Mouse (Mus musculus): Measurements from ENCODE around the gene Sv2c. TPM values are rescaled to one million over a fixed set of nuclear protein-coding genes. Genes with fewer than 3 reads are reported as not detected.
"Not testable (repeated sequence)": the region's sequence is repeated elsewhere in the genome, so short reads cannot be mapped to it uniquely, and the experiment has no call there.

Gene Sv2c
- under 1 TPM; 0.18 to 0.32 TPM for total RNA-seq (2021)
- long read RNA-seq, experiment 1: 0 reads
- long read RNA-seq, experiment 2: 0 reads

GRCm38 (mm10) chr13:96132401-96132816, at the start of gene Sv2c:
TSS of gene Sv2c (minus strand) at chr13:96132577.
- intact Hi-C loops (cut with DNase I): no loop called here
- no peak for DNase-seq

- intact Hi-C loops (cut with DNase I): no loop called here
- no peak for DNase-seq
These were observed 48.3 kb upstream of the Sv2c start for GRCm38 (mm10) chr13:96180671-96181161.

GRCm38 (mm10) chr13:96175591-96176212, 43.3 kb upstream of the Sv2c start:
- DNase-seq: peak; percentile 17 to 20
- intact Hi-C loops (cut with DNase I): no loop called here

- DNase-seq: no peak
- intact Hi-C loops (cut with DNase I): no loop called here
These were observed 41.3 kb upstream of the Sv2c start for GRCm38 (mm10) chr13:96173686-96174085.

GRCm38 (mm10) chr13:96172290-96172689, 39.9 kb upstream of the Sv2c start:
- intact Hi-C loops (cut with DNase I): no loop called here
- DNase-seq: no peak

DNA sequence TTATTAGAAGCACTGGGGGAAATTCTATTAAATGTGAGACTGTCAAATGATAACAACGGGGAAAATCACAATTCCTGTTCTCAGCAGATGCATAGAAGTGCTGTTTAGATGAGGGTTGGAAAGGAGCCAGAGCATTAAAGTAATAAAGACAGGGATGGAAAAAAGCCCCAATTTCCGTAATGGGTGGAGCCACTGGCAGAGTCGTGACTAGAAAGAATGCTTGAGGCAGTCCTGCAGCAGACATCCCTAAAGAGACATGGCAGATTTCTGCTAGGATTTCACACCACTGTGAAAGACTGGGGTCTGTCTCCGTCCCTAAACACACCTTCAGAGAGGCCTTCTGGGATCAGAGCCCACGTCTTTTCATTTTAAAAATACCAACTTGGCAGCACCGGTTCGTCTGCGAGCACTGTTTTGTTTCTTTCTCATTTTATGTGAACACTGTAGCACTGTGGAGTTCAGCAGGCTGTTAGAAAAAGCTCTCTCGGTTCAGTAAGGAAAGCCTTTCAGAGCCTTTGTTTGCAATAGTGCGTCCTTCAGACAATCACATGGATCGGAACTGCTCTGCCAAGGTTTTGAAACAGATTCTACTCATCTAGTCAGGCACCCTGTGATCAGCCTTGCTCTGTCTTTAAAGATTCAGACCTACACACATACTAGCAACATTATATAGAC, 36.8 kb upstream of the Sv2c start:
- intact Hi-C loops (cut with DNase I): no loop called here
- no peak for DNase-seq

- intact Hi-C loops (cut with DNase I): no loop called here
- DNase-seq: no peak
These were observed 34.2 kb upstream of the Sv2c start for GRCm38 (mm10) chr13:96166593-96166992.

GRCm38 (mm10) chr13:96133363-96134100, 1.2 kb upstream of the Sv2c start:
- no peak for DNase-seq
- intact Hi-C loops (cut with DNase I): no loop called here

GRCm38 (mm10) chr13:96132833-96133232, 456 bp upstream of the Sv2c start:
- no peak for DNase-seq
- intact Hi-C loops (cut with DNase I): no loop called here

- intact Hi-C loops (cut with DNase I): no loop called here
- no peak for DNase-seq
These were observed 466 bp downstream of the Sv2c start for GRCm38 (mm10) chr13:96131911-96132310.

DNA sequence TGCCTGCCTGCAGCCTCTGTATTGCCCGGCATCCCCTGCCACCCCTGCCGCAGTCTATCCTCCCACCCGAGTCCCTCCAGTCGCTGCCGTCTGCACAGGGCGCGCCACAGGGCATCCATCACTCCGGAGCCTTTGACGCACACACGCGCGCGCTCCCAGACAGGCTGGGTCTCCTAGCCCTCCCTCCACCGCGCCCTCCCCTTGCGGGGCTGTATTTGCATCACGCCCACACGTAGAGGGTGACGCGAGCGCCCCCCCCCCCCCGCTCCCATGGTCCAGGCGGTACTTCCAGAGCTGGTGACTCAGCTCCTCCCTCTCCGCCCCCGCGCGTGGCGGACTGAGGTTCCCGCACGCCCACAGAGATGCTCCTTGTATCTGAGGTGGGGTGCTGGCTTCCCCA, 1.3 kb downstream of the Sv2c start:
- intact Hi-C loops (cut with DNase I): no loop called here
- no peak for DNase-seq

DNA sequence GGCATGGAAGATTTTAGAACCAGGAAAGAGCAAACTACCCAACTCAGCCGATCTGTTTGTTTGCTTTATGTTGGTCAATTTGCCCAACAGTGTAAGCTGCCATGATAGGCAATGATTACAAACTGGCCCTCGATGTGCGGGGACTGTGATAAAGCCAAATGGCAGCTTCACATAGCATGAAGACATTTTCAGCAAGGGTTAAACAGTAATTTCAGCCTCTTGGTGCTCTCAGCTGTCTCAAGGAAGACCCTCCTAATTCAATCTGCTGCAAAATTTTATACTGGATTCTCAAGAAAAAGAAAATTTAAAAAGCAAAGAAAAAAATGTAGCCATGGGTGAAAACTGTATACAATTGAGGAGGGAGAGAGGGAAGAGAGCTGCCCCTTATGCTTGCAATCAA, 3.3 kb downstream of the Sv2c start:
- DNase-seq: no peak
- intact Hi-C loops (cut with DNase I): no loop called here

GRCm38 (mm10) chr13:96126669-96127068, 5.7 kb downstream of the Sv2c start:
- intact Hi-C loops (cut with DNase I): no loop called here
- no peak for DNase-seq

- no peak for DNase-seq
These were observed 7.4 kb downstream of the Sv2c start for GRCm38 (mm10) chr13:96125011-96125410.

GRCm38 (mm10) chr13:96112711-96113110, 19.7 kb downstream of the Sv2c start:
- intact Hi-C loops (cut with DNase I): no loop called here
- DNase-seq: no peak

More at GRCm38 (mm10) chr13:96125011-96125410, 7.4 kb downstream of the Sv2c start:
- intact Hi-C loops (cut with DNase I): no loop called here

- no peak for DNase-seq
- intact Hi-C loops (cut with DNase I): no loop called here
These were observed 21.6 kb downstream of the Sv2c start for GRCm38 (mm10) chr13:96110767-96111166.

DNA sequence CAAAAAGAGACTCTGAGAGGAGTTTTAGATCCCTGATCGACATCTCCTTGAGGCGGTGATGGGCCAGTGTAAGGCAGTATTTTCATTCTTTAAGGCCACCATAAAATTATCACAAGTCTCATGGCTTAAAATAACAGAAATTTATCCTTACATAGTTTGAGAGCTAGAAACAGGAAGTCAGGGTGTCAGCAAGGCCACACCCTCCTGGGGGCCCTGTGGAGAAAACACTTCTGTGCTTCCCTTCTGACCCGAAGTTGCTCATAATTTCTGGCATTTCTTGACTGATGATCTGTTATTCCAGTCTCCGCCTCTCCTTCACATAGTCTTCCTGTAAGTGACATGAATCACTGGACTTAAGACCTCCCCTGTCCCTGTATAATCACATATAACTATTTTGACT, 26.0 kb downstream of the Sv2c start:
- intact Hi-C loops (cut with DNase I): no loop called here
- no peak for DNase-seq

DNA sequence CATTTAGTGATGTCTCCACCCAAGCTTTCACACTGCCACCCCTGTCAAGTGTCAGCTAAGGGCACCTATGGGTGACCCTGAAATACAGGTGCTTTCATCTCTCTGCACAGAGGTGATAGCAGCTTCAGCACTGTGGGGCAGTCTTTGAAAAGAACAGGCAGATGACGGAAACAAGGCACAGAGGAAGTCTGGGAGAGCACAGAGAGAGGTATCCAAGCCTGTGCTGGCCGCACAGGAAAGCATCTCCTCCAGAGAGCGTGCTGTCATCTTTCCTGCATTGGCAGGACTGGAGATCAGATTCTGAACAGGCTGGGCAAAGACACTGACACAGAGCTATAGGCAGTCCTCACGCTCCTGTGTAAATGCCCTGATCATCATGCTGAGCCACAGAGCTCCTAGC, 41.4 kb downstream of the Sv2c start:
- intact Hi-C loops (cut with DNase I): no loop called here
- no peak for DNase-seq

GRCm38 (mm10) chr13:96085581-96086302, 46.6 kb downstream of the Sv2c start:
- no peak for DNase-seq
- intact Hi-C loops (cut with DNase I): no loop called here

DNA sequence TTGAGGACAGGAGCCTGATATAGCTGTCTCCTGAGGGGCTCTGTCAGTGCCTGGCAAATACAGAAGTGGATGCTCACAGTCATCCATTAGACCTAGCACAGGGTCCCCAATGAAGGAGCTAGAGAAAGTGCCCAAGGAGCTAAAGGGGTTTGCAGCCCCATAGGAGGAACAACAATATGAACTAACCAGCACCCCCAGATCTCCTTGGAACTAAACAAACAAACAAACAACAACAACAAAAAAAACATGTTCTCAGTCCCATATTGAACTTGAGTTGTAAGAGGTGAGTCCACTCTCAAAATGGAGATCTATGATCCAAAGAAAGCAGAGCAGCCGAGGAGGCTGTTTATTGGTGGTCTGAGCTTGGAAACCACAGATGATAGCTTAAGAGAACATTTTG, 50.6 kb downstream of the Sv2c start, which contains the start of gene Gm17190:
Gm17190 (plus strand) TSS at position 301 of the 400 bp plus-strand sequence.
- intact Hi-C loops (cut with DNase I); DNase-seq: not testable (repeated sequence)

DNA sequence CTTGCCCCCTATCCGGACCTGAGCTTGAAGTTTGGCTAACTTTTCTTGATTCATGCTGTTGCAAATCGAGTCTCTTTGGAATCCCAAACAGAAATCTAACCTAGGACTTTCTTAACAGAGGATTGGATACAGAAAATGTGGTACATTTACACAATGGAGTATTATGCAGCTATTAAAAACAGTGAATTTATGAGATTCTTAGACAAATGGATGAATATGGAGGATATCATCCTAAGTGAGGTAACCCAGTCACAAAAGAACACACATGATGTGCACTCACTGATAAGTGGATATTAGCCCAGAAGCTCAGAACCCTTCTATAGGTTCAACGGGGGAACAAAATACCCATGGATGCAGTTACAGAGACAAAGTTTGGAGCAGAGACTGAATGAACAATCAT, 51.1 kb downstream of the Sv2c start, which contains the start of gene Gm20075:
Gm20075 (minus strand) TSS at position 101 of the 400 bp plus-strand sequence.
- DNase-seq; intact Hi-C loops (cut with DNase I): not testable (repeated sequence)

All from gastrocnemius, postnatal 36 days (tissue).